Comparison of ENCODE assay signal across 8 mouse cellular contexts in the genomic region with DNA sequence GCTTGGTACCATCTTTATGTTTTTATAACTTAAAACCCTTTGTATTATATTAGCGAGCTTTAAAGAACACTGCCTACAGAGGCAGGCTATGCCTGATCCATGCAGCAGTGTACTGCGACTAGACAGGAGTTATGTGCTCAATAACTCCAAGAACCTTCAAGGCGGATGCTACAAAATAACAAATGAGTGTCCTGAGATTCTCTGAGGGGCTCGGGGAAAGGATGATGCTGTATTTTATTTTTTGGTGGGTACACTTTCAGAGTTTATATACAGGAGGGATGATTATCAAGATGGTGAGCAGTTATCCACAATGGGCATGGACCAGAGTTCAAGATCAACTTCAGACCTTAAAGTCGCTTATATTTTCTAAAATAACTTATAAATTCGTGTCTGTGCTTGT. TPM values are rescaled to one million over a fixed set of nuclear protein-coding genes. Genes with fewer than 3 reads are reported as not detected.
A peak's percentile ranks its signal among the peaks of the same experiment; 100 is the strongest.
DNase-seq lines count a peak whose midpoint lies in the region; ATAC-seq and TF ChIP-seq lines count a peak whose summit lies in the region.

No protein-coding gene starts in this region.

- H3K4me2 ChIP-seq in heart, embryonic 12.5 days = peak overlapping the region; percentile 70
- peak overlapping the region; percentile 57 for H3K4me2 ChIP-seq in forebrain, embryonic 15.5 days (replicated peaks)
- peak overlapping the region; percentile 89 for H3K4me2 ChIP-seq in liver, postnatal 0 days (ENCODE audit: low read depth, low read length)

- H3K27ac ChIP-seq in heart, embryonic 12.5 days (ENCODE audit: poor library complexity, severe bottlenecking) = peak overlapping the region; percentile 93
- H3K27ac ChIP-seq in forebrain, embryonic 15.5 days (replicated peaks) = peak overlapping the region; percentile 91
- H3K27ac ChIP-seq in liver, postnatal 0 days (ENCODE audit: low read depth) = peak overlapping the region; percentile 97

- 0 out of 2 replicates have a peak, but pooled peaks cover 3% of the 10 kb centered on the region for H3K27me3 ChIP-seq in heart, embryonic 12.5 days (replicated peaks)
- peaks cover 28% of the 10 kb centered on the region for H3K27me3 ChIP-seq in E14TG2a.4 (ENCODE audit: insufficient read depth, low read length)
- H3K27me3 ChIP-seq in forebrain, embryonic 15.5 days = no peaks in the 10 kb centered on the region
- no peaks in the 10 kb centered on the region for H3K27me3 ChIP-seq in liver, postnatal 0 days (ENCODE audit: insufficient read depth, low read length)

- 0 out of 2 replicates have a peak, but pooled peaks cover 3% of the 10 kb centered on the region for H3K36me3 ChIP-seq in heart, embryonic 12.5 days
- peaks cover 18% of the 10 kb centered on the region for H3K36me3 ChIP-seq in E14TG2a.4 (ENCODE audit: insufficient read depth, low read length)
- H3K36me3 ChIP-seq in forebrain, embryonic 15.5 days = no peaks in the 10 kb centered on the region
- H3K36me3 ChIP-seq in liver, postnatal 0 days (replicated peaks; ENCODE audit: insufficient read depth, low read length) = peaks cover 7% of the 10 kb centered on the region; the same call in 1 of the 2 replicates

- H3K9me3 ChIP-seq in heart, embryonic 12.5 days (replicated peaks) = no peaks in the 10 kb centered on the region
- no peaks in the 10 kb centered on the region for H3K9me3 ChIP-seq in E14TG2a.4 (ENCODE audit: low read length)
- no peaks in the 10 kb centered on the region for H3K9me3 ChIP-seq in forebrain, embryonic 15.5 days
- no peaks in the 10 kb centered on the region for H3K9me3 ChIP-seq in liver, postnatal 0 days (ENCODE audit: low read length)

- intact Hi-C loops in heart, postnatal 25 days (cut with DNase I) = no loop called here

- ATAC-seq in heart, embryonic 12.5 days (ENCODE audit: insufficient number of reproducible peaks, low FRiP score) = no peak
- no peak for ATAC-seq in forebrain, embryonic 15.5 days (replicated peaks)
- no peak for ATAC-seq in liver, postnatal 0 days

- DNase-seq in heart, postnatal 25 days (ENCODE audit: low spot score) = no peak
- DNase-seq in liver, postnatal 0 days = no peak
- DNase-seq in layer of hippocampus, adult 11-12 months (ENCODE audit: low spot score) = no peak
- no peak for DNase-seq in frontal cortex, postnatal 25 days (ENCODE audit: low spot score in 2 of 2)
- no peak for DNase-seq in left cerebral cortex, adult 18-20 months (ENCODE audit: low spot score in 2 of 2)

- WGBS in heart, embryonic 12.5 days = 29% methylated on average over 6 of the region's 6 CpGs
- 21% methylated on average over 6 of the region's 6 CpGs for WGBS in forebrain, embryonic 15.5 days
- 23% methylated on average over 6 of the region's 6 CpGs for WGBS in liver, postnatal 0 days (ENCODE audit: insufficient replicate concordance)

- TF ChIP-seq EP300 in liver, postnatal 0 days (IDR thresholded peaks at IDR 0.05; ENCODE audit: low read depth) = no peak; the same call in 1 of the 2 replicates

- peak overlapping the region; percentile 90 for H3K4me3 ChIP-seq in heart, embryonic 12.5 days
- peak overlapping the region; percentile 90 for H3K4me3 ChIP-seq in E14TG2a.4 (replicated peaks; ENCODE audit: low read length)
- peak overlapping the region; percentile 81 for H3K4me3 ChIP-seq in forebrain, embryonic 15.5 days
- H3K4me3 ChIP-seq in liver, postnatal 0 days (ENCODE audit: low read depth, low read length) = peak overlapping the region; percentile 76

- H3K4me1 ChIP-seq in heart, embryonic 12.5 days (replicated peaks) = peaks cover 13% of the 10 kb centered on the region
- peaks cover 25% of the 10 kb centered on the region for H3K4me1 ChIP-seq in E14TG2a.4 (replicated peaks; ENCODE audit: low read depth, low read length)
- H3K4me1 ChIP-seq in forebrain, embryonic 15.5 days = peaks cover 16% of the 10 kb centered on the region
- H3K4me1 ChIP-seq in liver, postnatal 0 days (ENCODE audit: insufficient read depth) = peaks cover 35% of the 10 kb centered on the region

- TF ChIP-seq CTCF in E14TG2a.4 (conservative IDR thresholded peaks at IDR 0.05; ENCODE audit: low read length) = no peak
- no peak for TF ChIP-seq CTCF in liver, postnatal 0 days (IDR thresholded peaks at IDR 0.05; ENCODE audit: low read depth)

- H3K9ac ChIP-seq in heart, embryonic 12.5 days = peak overlapping the region; percentile 95
- H3K9ac ChIP-seq in forebrain, embryonic 15.5 days (replicated peaks) = peak overlapping the region; percentile 97
- peak overlapping the region; percentile 93 for H3K9ac ChIP-seq in liver, postnatal 0 days (replicated peaks)

RNA-seq across cellular contexts. Expression of gene Nprl3, which starts 0.7 kb away (rescaled TPM):
- polyA plus RNA-seq in heart, embryonic 12.5 days (2016; fragmentation: Nextera tagmentation; extraction: Ambion mirVana) = 38.6 and 42.8 TPM in 2 replicates
- total RNA-seq in heart, postnatal 25 days (2021) = 10 to 100 TPM; 26.8 to 29.8 TPM
- 50.9 and 51.4 TPM in 2 replicates for polyA plus RNA-seq in forebrain, embryonic 15.5 days (2015; fragmentation: Nextera tagmentation; extraction: Ambion mirVana)
- polyA plus RNA-seq in liver, postnatal 0 days (2015; fragmentation: Nextera tagmentation; extraction: Ambion mirVana) = 22.8 and 26.2 TPM in 2 replicates
- 10 to 100 TPM; 43.6 to 45.6 TPM for total RNA-seq in left cerebral cortex, adult 18-20 months (2021)

RNA-seq across cellular contexts. Expression of gene Hba-x, which starts 9.4 kb away (rescaled TPM):
- 5,912 and 6,218 TPM in 2 replicates for polyA plus RNA-seq in heart, embryonic 12.5 days (2016; fragmentation: Nextera tagmentation; extraction: Ambion mirVana)
- total RNA-seq in heart, postnatal 25 days (2021) = not detected
- 24.0 and 37.2 TPM in 2 replicates for polyA plus RNA-seq in forebrain, embryonic 15.5 days (2015; fragmentation: Nextera tagmentation; extraction: Ambion mirVana)
- polyA plus RNA-seq in liver, postnatal 0 days (2015; fragmentation: Nextera tagmentation; extraction: Ambion mirVana) = 5.6 and 6.3 TPM in 2 replicates
- total RNA-seq in left cerebral cortex, adult 18-20 months (2021) = not detected

RNA-seq across cellular contexts. Expression of gene Hba-a1, which starts 16.5 kb away (rescaled TPM):
- polyA plus RNA-seq in heart, embryonic 12.5 days (2016; fragmentation: Nextera tagmentation; extraction: Ambion mirVana) = 11,592 and 12,808 TPM in 2 replicates
- total RNA-seq in heart, postnatal 25 days (2021) = over 10,000 TPM in 1 of 2 experiments, 1,000 to 10,000 TPM in 1; 9,129 to 20,531 TPM
- 2,103 and 2,256 TPM in 2 replicates for polyA plus RNA-seq in forebrain, embryonic 15.5 days (2015; fragmentation: Nextera tagmentation; extraction: Ambion mirVana)
- polyA plus RNA-seq in liver, postnatal 0 days (2015; fragmentation: Nextera tagmentation; extraction: Ambion mirVana) = 32,136 and 32,798 TPM in 2 replicates
- 100 to 1,000 TPM; 348 to 459 TPM for total RNA-seq in left cerebral cortex, adult 18-20 months (2021)

RNA-seq across cellular contexts. Expression of gene Hbq1b, which starts 20.0 kb away (rescaled TPM):
- 15.7 and 18.1 TPM in 2 replicates for polyA plus RNA-seq in heart, embryonic 12.5 days (2016; fragmentation: Nextera tagmentation; extraction: Ambion mirVana)
- total RNA-seq in heart, postnatal 25 days (2021) = 1 to 10 TPM in 1 of 2 experiments, under 1 TPM in 1; 0.70 to 1.9 TPM
- polyA plus RNA-seq in forebrain, embryonic 15.5 days (2015; fragmentation: Nextera tagmentation; extraction: Ambion mirVana) = 1.6 and 2.5 TPM in 2 replicates
- polyA plus RNA-seq in liver, postnatal 0 days (2015; fragmentation: Nextera tagmentation; extraction: Ambion mirVana) = 70.9 and 75.1 TPM in 2 replicates
- 1 to 10 TPM in 1 of 2 experiments, not detected in 1; 1.3 TPM for total RNA-seq in left cerebral cortex, adult 18-20 months (2021)

RNA-seq across cellular contexts. Expression of gene Hba-a2, which starts 29.5 kb away (rescaled TPM):
- 25,253 and 27,825 TPM in 2 replicates for polyA plus RNA-seq in heart, embryonic 12.5 days (2016; fragmentation: Nextera tagmentation; extraction: Ambion mirVana)
- total RNA-seq in heart, postnatal 25 days (2021) = over 10,000 TPM in 1 of 2 experiments, 1,000 to 10,000 TPM in 1; 8,713 to 18,074 TPM
- polyA plus RNA-seq in forebrain, embryonic 15.5 days (2015; fragmentation: Nextera tagmentation; extraction: Ambion mirVana) = 5,603 and 5,963 TPM in 2 replicates
- 64,656 and 66,091 TPM in 2 replicates for polyA plus RNA-seq in liver, postnatal 0 days (2015; fragmentation: Nextera tagmentation; extraction: Ambion mirVana)
- total RNA-seq in left cerebral cortex, adult 18-20 months (2021) = 100 to 1,000 TPM; 308 to 397 TPM

Comparison
In these comparisons a context has a peak if more than half of its experiments do, and no peak if none do; other contexts are left out.
1. RNA of gene Hba-x, which starts 9.4 kb away (polyA plus RNA-seq): 5,912 to 6,218 TPM in heart, embryonic 12.5 days; 24.0 to 37.2 TPM in forebrain, embryonic 15.5 days and 5.6 to 6.3 TPM in liver, postnatal 0 days; every median in the first group is over 100 times any median in the second.
2. Peak in every context shown above with its lines, with median percentiles within 50 percentile points of each other: H3K27ac ChIP-seq, H3K4me2 ChIP-seq, H3K4me3 ChIP-seq and H3K9ac ChIP-seq.